22 mouse cellular contexts compared by ENCODE assay signal in genomic region chr1:193934308-193934707, GRCm38 (mm10).
A peak's percentile ranks its signal among the peaks of the same experiment; 100 is the strongest.
DNase-seq lines count a peak whose midpoint lies in the region; ATAC-seq and TF ChIP-seq lines count a peak whose summit lies in the region.
"Had no signal": no experiment of that assay in that cellular context is flagged by ENCODE, and none has a peak within 500 bp of the region (broad histone marks: within the 10 kb centered on the region; RNA-seq: fewer than 3 reads in every experiment).

No protein-coding gene starts in this region.

- peak; percentile 7 for DNase-seq in kidney, postnatal 0 days (ENCODE audit: low spot score)
- DNase-seq in neural tube, embryonic 10.5 days (ENCODE audit: extremely low spot score, low spot score) = no peak
- DNase-seq: adrenal gland, adult 8-10 months; cerebellum, adult 2 months; cerebellum, postnatal 25 days; gastrocnemius, postnatal 36 days; heart, postnatal 4 days; kidney, adult 2 months; kidney, postnatal 14 days; thymus, adult 18-20 months; thymus, postnatal 36 days had no signal

- no peaks in the 10 kb centered on the region for H3K36me3 ChIP-seq in kidney, postnatal 0 days (ENCODE audit: insufficient read depth, low read length)
- H3K36me3 ChIP-seq in kidney, embryonic 16.5 days (ENCODE audit: insufficient read depth, low read length) = no peaks in the 10 kb centered on the region
- H3K36me3 ChIP-seq in neural tube, embryonic 15.5 days = no peaks in the 10 kb centered on the region
- no peaks in the 10 kb centered on the region for H3K36me3 ChIP-seq in liver, embryonic 16.5 days (ENCODE audit: control insufficient read depth, insufficient read depth)
- H3K36me3 ChIP-seq: embryonic facial prominence, embryonic 12.5 days; forebrain, embryonic 12.5 days; hindbrain, embryonic 15.5 days; limb, embryonic 10.5 days had no signal

- H3K27me3 ChIP-seq in kidney, postnatal 0 days (ENCODE audit: insufficient read depth, low read length) = no peaks in the 10 kb centered on the region
- H3K27me3 ChIP-seq in kidney, embryonic 16.5 days (ENCODE audit: insufficient read depth, low read length) = no peaks in the 10 kb centered on the region
- H3K27me3 ChIP-seq in neural tube, embryonic 15.5 days (replicated peaks) = no peaks in the 10 kb centered on the region
- no peaks in the 10 kb centered on the region for H3K27me3 ChIP-seq in liver, embryonic 16.5 days (ENCODE audit: control insufficient read depth, insufficient read depth, low read depth, low read length)
- H3K27me3 ChIP-seq: embryonic facial prominence, embryonic 12.5 days; forebrain, embryonic 12.5 days; hindbrain, embryonic 15.5 days had no signal

- H3K4me3 ChIP-seq in kidney, postnatal 0 days (replicated peaks; ENCODE audit: low read depth, low read length) = no peak overlapping the region
- H3K4me3 ChIP-seq in kidney, embryonic 16.5 days (ENCODE audit: low read length) = no peak overlapping the region
- H3K4me3 ChIP-seq in neural tube, embryonic 15.5 days (replicated peaks) = no peak overlapping the region
- no peak overlapping the region for H3K4me3 ChIP-seq in liver, embryonic 16.5 days (ENCODE audit: low read depth, low read length)
- H3K4me3 ChIP-seq: embryonic facial prominence, embryonic 12.5 days; forebrain, embryonic 12.5 days; hindbrain, embryonic 15.5 days; limb, embryonic 10.5 days had no signal

- no peak overlapping the region for H3K9ac ChIP-seq in kidney, postnatal 0 days (ENCODE audit: low read depth, low read length)
- no peak overlapping the region for H3K9ac ChIP-seq in kidney, embryonic 16.5 days (replicated peaks; ENCODE audit: low read length)
- no peak overlapping the region for H3K9ac ChIP-seq in neural tube, embryonic 15.5 days (replicated peaks)
- no peak overlapping the region for H3K9ac ChIP-seq in liver, embryonic 16.5 days (ENCODE audit: low read depth, low read length)
- H3K9ac ChIP-seq: embryonic facial prominence, embryonic 12.5 days; forebrain, embryonic 12.5 days; hindbrain, embryonic 15.5 days had no signal

- WGBS in kidney, postnatal 0 days = 15% methylated on average over 1 of the region's 1 CpGs
- 12% methylated on average over 1 of the region's 1 CpGs for WGBS in kidney, embryonic 16.5 days
- WGBS in neural tube, embryonic 15.5 days = 10% methylated on average over 1 of the region's 1 CpGs
- WGBS in liver, embryonic 16.5 days (ENCODE audit: insufficient replicate concordance) = 35% methylated on average over 1 of the region's 1 CpGs

- no peaks in the 10 kb centered on the region for H3K4me1 ChIP-seq in kidney, postnatal 0 days (replicated peaks; ENCODE audit: insufficient read depth, low read length)
- no peaks in the 10 kb centered on the region for H3K4me1 ChIP-seq in kidney, embryonic 16.5 days (ENCODE audit: insufficient read depth, low read length)
- H3K4me1 ChIP-seq in neural tube, embryonic 15.5 days = no peaks in the 10 kb centered on the region
- no peaks in the 10 kb centered on the region for H3K4me1 ChIP-seq in liver, embryonic 16.5 days (ENCODE audit: control insufficient read depth, low read depth, low read length)
- H3K4me1 ChIP-seq: embryonic facial prominence, embryonic 12.5 days; hindbrain, embryonic 15.5 days; limb, embryonic 10.5 days had no signal

- no peaks in the 10 kb centered on the region for H3K9me3 ChIP-seq in kidney, postnatal 0 days (replicated peaks; ENCODE audit: low read length)
- no peaks in the 10 kb centered on the region for H3K9me3 ChIP-seq in kidney, embryonic 16.5 days (ENCODE audit: low read length)
- no peaks in the 10 kb centered on the region for H3K9me3 ChIP-seq in neural tube, embryonic 15.5 days (replicated peaks)
- H3K9me3 ChIP-seq in liver, embryonic 16.5 days (replicated peaks; ENCODE audit: control insufficient read depth, low read length) = no peaks in the 10 kb centered on the region
- H3K9me3 ChIP-seq: embryonic facial prominence, embryonic 12.5 days; forebrain, embryonic 12.5 days; hindbrain, embryonic 15.5 days; limb, embryonic 10.5 days had no signal

- no peak overlapping the region for H3K4me2 ChIP-seq in kidney, postnatal 0 days (ENCODE audit: low read length)
- H3K4me2 ChIP-seq in kidney, embryonic 16.5 days (replicated peaks; ENCODE audit: low read depth, low read length) = no peak overlapping the region
- H3K4me2 ChIP-seq in neural tube, embryonic 15.5 days = no peak overlapping the region
- H3K4me2 ChIP-seq in liver, embryonic 16.5 days (ENCODE audit: low read depth, low read length) = no peak overlapping the region
- H3K4me2 ChIP-seq: embryonic facial prominence, embryonic 12.5 days; forebrain, embryonic 12.5 days; hindbrain, embryonic 15.5 days; midbrain, embryonic 11.5 days had no signal

- no peak for ATAC-seq in kidney, postnatal 0 days (replicated peaks; ENCODE audit: low FRiP score, low read depth)
- ATAC-seq in kidney, embryonic 16.5 days (ENCODE audit: low FRiP score, low TSS enrichment) = no peak
- peak; percentile 83 for ATAC-seq in neural tube, embryonic 15.5 days (ENCODE audit: low FRiP score)
- ATAC-seq in liver, embryonic 16.5 days (ENCODE audit: low read depth) = peak; percentile 82
- no peak for ATAC-seq in activated CD4-positive, CD25-positive, alpha-beta regulatory T cell, adult 4 months
- ATAC-seq in erythroid progenitor cell, adult 5-6 weeks (replicated peaks; ENCODE audit: low FRiP score, poor library complexity, severe bottlenecking) = no peak
- ATAC-seq: lung, postnatal 0 days had no signal

- TF ChIP-seq CTCF in kidney, postnatal 0 days (IDR thresholded peaks at IDR 0.05; ENCODE audit: low read depth) = no peak

- H3K27ac ChIP-seq in kidney, postnatal 0 days = no peak overlapping the region
- no peak overlapping the region for H3K27ac ChIP-seq in kidney, embryonic 16.5 days (ENCODE audit: low read length)
- no peak overlapping the region for H3K27ac ChIP-seq in neural tube, embryonic 15.5 days (replicated peaks)
- peak overlapping the region; percentile 26; the same call in 1 of the 2 replicates for H3K27ac ChIP-seq in liver, embryonic 16.5 days (ENCODE audit: low read length)
- H3K27ac ChIP-seq: embryonic facial prominence, embryonic 12.5 days; forebrain, embryonic 12.5 days; hindbrain, embryonic 15.5 days; limb, embryonic 10.5 days had no signal

Comparison
In these comparisons a context has a peak if more than half of its experiments do, and no peak if none do; other contexts are left out.
1. ATAC-seq: peak in neural tube, embryonic 15.5 days (single experiment) and liver, embryonic 16.5 days (single experiment); none in kidney, postnatal 0 days (single experiment), kidney, embryonic 16.5 days (single experiment), activated CD4-positive, CD25-positive, alpha-beta regulatory T cell, adult 4 months (single experiment) and erythroid progenitor cell, adult 5-6 weeks (single experiment).